Mouse (Mus musculus): ENCODE data around the gene Abcd4.
A peak's percentile ranks its signal among the peaks of the same experiment; 100 is the strongest.

Gene Abcd4

DNA sequence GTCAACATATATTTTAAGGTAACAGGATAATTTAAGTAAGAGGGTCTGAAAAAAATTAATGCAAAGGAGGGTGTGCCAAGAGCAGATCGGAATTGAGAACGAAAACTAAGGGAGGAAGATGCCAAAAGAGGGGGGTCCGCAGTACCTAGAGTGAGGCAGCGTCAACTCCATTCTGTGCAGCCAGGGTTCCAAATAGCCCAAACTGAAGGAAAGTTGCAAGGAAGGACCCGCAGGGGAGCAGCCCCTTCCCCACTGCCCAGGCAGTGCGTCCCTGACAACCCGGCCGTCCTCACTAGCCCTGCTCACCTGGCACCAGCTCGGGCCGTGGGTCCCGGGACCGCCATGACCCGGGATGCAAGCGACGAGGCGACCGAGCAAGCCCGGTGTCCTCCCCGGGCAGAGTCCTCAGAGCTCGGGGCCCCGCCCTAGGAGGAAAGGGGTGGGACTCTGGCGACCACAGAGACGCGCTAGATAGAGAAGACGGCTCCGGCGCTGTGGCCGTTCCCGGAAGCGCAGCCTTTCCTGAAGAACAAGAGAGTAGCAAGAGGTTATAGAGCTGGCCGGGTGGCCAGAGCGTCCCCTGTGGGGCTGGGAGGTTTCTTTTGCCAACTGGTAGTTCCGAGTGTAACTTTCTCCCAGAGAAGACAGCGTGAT is at the start of gene Abcd4:
Gene Abcd4, minus strand, starts transcription at position 437 of the 654 bp plus-strand sequence.
- DNase-seq (ENCODE audit: low spot score), result peak; percentile 97

DNA sequence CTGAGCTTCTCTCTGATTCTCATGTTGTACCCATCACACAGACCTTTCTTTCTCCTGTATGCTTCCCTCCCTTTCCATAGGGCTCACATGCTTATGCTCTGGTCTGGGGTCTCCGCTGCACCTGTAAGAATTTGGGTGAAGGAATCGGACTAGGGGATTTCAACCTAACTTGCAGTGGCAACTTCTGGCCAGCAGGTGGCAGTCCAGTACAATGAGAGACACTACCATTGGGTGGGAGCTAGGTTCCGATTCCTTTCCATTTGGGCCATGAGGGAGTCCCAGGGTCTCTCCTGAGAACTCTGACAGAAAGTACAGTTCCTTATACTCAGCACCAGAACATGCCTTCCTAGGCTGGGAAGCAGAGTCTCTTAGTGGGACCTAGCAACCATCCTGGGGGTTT is 36.7 kb upstream of the Abcd4 start:
- peak; percentile 39 for DNase-seq (ENCODE audit: low spot score)

DNA sequence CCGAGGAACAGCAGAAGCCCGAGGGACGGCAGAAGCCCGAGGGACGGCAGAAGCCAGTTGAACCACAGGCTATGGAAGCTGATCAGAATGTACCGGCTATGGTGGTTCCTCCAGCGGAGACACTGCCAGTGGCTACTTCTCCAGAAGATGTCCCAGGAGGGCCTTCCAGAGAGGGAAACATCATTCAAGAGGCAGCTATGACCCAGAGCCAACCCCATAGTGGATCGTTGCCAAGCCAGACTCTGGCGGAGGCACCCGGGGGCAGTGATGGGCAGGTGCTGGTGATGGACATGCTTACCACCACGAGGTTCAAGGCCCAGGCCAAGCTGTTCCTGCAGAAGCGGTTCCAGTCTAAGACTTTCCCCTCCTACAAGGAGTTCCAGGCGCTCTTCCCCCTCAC is 33.0 kb upstream of the Abcd4 start:
- DNase-seq (ENCODE audit: low spot score), result no peak

DNA sequence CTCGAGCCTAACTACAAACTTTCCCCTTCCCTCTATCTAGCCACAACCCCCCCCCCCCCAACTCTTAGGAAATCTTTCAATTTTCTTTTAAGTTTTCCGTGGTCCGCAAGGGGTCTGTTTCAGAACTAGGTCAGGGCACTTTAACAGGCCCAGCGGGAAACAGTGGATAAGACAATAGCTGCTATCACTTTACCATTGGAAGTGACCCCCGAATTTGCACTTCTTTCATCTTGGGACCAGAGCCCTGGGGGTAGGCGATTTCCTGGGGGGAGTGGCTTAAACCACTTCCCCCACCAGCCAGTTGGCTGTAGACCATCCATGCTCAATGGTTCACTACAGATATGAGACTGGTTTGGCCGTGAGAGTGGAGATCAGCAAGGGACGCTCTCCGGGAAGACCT is 23.4 kb upstream of the Abcd4 start, which contains the start of gene Vrtn:
Gene Vrtn, plus strand, starts transcription at position 366 of the 400 bp plus-strand sequence.
- DNase-seq (ENCODE audit: low spot score), result no peak

DNA sequence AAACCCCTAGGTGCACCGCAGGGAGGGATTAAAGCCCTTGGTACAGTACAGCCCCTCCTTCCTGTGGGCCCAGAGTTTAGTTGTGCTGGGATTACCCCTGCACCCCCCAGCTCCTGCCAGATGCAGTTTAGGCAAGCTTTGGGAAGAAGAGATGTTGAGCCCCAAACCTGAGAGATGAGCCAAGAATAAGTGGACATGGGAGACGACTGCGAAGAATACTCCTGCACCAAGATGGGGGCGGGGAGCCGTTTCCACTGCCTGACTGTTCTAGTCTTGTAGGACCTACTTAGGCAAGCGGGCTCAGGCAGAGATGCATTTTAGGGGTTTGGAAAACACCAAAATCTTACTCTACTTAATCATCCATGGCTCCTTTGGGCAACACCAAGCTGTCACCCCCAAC is 23.0 kb upstream of the Abcd4 start:
- no peak for DNase-seq (ENCODE audit: low spot score)

DNA sequence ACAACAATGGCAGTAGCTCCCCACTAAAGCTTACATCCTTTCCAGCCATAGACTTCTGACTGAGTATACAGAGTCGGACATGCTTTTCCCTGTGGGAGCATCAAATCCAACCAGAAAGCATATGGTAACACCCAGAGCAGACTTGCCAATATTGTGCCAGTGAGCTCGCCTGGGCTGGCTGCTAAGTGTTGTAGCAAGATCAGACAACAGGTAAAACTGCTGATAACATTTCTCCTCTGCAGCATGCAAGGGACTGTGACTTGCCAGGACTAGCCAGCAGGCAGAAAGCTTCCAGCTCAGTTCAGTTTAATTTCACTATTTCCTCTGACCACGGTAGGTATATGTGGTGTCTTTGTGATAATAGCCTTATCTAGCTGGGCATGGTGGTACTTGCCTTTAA is 14.7 kb upstream of the Abcd4 start:
- no peak for DNase-seq (ENCODE audit: low spot score)

DNA sequence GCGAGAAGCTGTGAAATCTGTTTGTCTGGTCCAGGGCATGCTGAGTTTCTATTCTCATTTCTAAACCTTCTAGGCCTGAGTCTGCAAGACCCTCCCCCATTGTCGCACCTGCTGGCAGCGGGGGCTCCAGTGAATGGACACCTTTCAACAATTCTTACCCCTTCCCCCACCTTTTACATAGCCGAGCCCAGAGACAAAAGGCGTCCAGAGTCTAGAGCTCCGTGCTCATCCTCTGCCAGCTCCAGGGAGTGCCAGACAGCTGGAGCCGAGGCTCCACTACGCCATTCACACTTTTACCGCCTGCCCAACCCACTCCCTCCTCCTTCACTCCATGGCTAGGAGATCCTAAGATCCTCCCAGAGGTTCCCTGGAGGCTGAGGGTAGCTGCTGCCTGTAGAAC is 7.9 kb upstream of the Abcd4 start:
- DNase-seq (ENCODE audit: low spot score), result no peak

DNA sequence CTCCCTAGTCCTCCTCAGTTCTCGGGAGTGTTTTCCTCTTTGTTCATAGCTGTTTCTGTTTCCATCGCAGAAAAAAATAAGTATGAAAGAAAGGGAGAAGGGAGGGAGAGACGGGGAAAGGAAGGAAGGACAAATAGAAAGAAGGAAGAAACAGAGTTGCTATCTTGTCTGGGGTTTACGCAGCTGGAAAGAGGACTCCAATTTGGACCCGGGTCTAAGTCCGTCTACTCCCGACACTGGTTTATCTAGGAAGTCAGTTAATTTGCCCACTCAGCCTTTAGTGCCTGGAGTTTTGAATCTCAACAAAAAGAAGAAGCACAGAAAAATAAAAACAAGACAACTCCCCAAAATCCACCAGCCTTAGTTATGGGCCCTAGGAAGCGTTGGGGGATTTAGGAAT is 7.4 kb upstream of the Abcd4 start:
- DNase-seq (ENCODE audit: low spot score), result no peak

DNA sequence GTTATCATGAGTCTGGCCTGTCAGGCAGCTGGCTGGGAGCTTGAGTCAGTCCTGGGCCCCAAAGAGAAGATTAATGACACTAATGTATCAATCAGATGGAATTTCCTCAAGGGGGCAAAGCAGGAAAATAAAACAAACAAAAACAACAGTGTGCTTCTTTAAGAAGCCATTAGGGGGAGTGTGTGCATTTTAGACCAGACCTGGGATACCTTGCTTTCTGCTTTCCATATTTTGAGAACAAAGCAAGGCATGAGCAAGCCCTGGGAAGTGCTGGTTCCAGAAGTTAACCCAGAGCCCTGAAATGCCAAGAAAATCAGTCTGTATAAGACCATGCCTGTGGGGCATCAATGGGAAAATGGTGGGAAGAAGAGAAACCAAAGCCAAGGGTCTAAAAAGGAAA is 3.8 kb upstream of the Abcd4 start:
- DNase-seq (ENCODE audit: low spot score), result no peak

DNA sequence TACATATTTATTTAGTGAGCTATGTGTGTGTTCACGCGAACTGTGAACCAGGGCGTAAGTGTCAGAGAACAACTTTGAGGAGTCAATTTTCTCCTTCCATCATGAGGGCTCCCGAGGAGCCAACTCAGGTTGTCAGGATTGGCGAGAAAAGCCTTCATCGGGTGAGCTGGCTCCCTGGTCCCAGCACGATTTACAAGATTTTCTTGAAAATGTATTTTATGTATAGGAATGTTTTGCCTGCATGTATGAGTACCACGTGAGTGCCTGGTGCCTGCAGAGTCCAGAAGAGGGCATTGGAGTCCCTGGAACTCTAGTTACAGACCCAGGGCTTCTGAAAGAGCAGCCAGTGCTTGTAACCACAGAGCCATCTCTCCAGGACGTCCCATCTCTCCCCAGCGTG is 450 bp upstream of the Abcd4 start:
- peak; percentile 14 for DNase-seq (ENCODE audit: low spot score)

DNA sequence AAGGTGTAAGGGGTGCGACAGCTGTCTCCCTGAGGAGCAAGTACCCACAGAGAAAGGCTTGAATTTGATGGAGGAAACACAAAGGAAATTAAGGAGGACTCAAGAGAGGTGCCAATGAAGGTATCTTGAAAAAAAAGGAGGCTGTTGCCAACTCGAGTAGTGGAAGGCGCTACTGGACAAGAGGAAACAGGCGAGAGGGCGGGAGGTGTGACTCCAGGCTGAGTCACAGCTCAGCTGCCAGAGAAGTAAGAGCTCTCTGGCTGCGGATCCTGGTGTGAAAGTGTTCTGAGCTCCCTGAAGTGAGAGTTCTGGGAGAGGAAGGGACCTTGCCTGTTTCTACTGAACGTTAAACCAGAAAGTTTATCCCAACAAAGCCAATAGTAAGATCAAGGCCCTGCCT is 2.7 kb downstream of the Abcd4 start:
- DNase-seq (ENCODE audit: low spot score), result peak; percentile 21

DNA sequence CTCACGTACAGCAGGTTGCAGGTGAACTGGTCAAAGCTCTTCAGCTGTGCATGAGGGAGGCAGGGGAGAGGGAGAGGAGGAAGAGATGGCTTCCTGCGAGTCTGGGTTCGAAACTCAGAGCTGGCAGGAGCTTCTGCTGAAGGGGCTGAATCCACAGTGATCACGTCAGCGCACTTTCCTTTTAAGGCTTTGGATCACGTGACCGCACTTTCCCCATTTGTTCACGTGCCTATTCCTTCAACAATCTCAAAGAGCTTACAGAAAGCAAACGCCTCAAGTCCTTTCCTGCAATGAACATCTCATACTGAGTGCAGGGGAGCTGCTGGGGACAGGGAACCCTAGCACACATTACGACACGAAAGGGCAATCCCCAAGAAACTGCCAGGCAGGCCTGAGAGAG is 3.2 kb downstream of the Abcd4 start:
- no peak for DNase-seq (ENCODE audit: low spot score)

DNA sequence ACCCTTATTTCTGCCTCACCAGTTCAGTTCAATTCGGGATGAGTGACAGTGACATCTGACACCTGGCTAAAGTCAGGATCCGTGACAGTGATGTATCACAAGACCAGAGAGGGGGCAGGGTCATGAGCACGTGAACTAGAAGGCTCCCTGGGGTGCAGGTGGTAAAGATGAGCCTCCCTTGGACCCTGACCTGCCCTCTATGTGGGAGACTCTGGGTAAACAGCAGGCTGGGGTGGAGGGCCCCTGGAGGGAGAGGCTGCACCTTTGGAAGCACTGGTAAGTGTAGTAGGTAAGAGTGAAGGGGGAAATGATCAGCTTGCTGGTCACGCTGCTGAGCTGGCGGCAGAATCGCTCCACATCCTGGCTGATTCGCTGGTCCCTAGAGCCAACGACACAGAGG is 4.7 kb downstream of the Abcd4 start:
- no peak for DNase-seq (ENCODE audit: low spot score)

DNA sequence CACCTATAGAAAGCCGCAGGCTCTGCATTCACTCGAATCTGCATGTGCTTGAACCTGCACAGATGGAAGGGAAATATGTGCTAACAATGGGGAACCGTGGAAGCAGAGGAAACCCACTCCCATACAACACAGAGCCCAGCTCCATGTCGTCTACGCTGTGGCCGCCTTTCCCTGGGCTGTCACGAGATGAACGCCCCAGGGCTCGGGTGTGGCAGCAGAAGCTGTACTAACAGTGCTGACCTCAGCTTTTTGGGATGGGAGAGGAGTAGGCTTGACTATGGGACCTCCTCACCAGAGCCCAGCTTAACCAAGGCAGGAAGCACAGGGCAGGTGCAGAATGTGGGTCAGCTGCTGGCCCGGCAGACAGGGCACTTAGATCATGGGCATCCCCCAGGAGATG is 5.5 kb downstream of the Abcd4 start:
- DNase-seq (ENCODE audit: low spot score), result no peak

DNA sequence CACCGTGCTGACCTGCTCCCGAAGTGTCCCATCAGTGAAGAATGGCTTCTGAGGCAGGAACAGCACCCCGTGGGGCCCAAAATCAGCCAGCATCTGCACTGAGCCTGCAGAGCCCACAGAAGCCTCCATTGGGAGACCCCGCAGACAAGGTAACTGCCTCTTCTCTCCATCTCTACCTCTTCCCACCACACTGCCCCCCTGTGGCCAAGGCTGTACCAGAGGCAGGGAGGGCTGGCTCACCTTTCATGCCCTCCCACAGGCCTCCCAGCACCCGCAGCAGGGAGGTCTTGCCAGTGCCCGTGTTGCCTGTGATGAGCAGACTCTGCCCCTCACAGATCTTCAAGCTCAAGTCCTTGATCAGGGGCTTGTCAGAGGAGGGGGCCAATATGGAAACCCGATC is 11.4 kb downstream of the Abcd4 start:
- DNase-seq (ENCODE audit: low spot score), result no peak

DNA sequence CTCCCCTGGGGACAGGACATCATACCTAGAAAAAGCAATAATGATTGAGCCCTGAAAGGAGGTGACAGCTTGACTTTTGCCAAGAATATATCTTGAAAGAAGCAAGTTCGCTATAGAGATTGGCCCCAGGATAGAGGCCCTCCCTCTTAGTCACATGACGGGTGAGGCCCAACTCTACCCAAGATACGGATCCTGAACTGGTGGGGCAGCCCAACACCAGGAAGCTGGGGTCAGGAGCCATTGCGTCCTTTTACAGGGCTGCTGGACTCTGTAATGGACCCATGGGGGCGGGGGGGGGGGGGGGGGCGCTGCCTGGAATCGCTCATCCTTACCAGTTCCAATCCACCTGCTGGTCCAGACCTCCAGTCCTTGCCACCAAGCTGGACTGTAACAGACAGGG is 13.2 kb downstream of the Abcd4 start:
- no peak for DNase-seq (ENCODE audit: low spot score)

DNA sequence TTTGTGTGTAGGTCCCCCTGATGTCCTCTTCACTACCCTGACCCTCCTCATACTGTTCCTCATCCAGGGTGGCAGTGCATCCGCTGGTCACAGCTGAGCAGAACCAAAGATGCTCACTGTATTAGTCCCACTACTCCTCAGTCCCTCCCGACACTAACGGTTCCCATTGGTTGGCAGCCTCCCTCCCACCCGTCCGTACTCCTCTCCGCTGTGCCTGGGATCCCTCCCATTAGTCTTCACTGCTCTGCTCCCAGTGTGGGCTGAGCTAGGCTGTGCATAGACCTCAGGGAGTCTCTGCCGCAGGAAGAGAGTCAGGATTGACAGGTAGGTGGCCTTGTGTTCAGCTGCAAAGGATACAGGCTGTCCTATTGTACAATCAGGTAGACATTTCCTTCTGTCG is 18.9 kb downstream of the Abcd4 start:
- DNase-seq (ENCODE audit: low spot score), result no peak

DNA sequence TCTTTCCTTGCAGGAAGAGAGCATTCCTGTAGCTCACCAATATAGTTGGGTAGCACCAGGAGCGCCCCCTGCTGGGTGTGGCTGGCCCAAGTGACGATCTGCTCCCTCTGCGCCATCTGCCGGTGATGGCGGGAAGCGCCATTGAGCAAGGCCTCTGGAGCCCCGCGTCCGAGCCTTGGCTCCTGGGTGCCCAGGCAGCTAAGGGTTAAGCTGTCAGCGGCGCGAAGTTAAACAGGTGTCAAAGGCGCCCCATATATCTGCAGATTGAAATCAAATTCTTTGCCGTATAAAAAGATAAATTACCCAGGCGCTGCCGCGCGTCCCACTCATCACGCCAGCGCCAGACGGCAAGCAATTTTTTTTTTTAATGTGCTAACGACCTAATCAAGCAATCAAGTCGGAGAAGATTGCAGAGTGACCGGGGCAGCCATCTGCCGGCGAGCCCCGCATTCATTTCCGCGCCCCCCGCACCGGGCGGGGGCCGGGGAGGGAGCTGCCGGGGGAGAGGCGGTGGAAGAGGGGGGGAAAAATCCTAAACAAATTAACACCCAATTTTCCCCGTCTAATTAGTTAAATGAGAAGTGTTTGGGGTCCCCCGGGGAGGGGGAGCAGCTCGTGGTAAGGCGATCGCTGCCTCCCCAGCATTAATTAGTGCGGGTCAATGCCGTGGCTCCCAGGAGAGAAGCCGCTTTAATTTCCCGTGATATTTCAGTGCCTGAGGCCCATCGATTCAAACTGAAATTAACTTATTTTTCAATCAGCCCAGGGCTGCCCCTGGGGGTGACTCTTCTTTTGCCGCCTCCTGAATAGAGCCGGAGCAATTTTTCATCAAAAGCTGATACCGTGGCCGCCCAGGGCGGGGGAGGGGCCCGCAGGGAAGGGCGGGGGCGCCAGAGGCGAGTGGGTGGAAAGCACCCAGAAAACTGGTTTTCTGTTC is 27.1 kb downstream of the Abcd4 start:
- peak; percentile 87 for DNase-seq (ENCODE audit: low spot score)

DNA sequence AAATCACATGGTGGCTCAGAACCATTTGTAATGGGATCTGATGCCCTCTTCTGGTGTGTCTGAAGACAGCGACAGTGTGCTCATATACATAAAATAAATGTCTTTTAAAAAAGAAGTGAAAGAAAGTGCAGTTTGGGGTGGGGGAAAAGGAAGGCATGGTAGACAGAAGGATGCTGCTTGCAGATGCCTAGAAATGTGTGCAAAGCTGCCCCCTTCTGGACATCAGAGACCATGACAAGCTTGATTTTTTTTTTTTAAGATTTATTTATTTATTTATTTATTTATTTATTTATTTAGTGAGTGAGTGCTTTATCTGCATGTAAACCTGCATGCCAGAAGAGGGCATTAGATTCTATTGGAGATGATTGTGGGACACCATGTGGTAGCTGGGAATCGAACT is 35.9 kb downstream of the Abcd4 start:
- no peak for DNase-seq (ENCODE audit: low spot score)

DNA sequence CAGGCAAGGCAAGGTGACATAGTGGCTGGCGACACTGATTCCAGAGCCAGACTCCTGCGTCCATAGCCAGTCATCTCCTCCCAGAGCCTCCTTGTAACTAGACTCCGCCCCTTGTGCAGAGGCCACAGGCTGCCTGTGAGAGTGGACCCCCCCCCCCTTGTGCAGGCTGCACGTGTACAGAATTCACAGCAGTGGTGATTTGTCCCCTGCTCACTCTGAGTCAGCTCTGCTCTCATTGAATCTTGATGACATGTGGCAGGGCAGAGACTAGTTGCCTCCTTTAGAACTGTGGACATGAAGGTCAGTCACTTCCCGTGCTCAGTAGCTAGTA is 38.8 kb downstream of the Abcd4 start:
- DNase-seq (ENCODE audit: low spot score), result no peak

DNA sequence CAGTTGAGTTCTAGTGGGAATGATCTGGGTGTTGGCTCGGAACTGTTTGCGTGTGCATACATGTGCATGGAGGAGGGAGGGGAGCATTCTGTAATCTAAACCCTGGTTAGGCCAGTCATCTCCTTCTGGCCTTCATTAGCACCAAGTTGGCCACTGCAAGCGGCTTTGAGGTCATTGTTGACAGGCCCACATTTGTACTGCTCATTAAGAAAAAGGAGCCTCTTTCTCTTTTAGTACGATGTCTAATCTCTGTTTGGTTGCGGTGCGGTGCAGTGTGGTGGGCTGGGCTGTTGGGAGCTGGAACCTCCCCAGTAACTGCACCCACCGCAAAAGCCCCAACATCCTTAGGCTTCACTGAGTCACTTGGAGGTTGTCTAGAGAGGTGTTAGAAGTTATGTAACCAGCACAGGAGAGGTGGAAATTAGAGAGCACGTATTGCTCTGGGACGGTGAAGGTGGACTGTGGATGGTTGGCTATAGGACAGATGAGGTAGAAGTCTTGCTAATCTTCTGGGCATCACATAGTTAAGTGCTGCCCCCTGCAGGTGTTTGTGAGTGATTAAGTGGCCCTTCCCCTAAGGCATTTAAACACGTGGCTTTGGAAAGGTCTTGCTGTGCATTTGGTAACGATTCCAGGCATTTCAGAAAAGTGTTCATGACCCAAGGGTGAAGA is 39.3 kb downstream of the Abcd4 start:
- no peak for DNase-seq (ENCODE audit: low spot score)

DNA sequence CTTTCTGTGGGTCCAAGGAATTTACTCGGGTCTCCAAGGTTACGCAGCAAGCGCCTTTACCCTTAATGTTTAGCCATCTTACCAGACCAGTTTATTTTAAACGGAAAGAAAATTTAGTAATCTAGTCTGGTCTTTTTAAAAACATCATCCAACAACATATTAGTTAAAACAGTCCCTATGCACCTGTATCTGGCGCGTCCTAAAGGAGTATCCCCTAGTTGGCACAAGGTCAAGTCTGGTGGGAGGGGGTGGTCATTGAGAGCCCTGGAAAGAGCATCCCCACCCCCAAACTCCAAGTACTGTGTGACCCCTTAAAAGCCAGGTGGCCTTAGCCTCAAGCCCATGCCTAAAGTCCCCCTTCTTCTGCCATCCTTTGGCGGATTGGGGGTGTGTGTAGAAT is 44.1 kb downstream of the Abcd4 start:
- DNase-seq (ENCODE audit: low spot score), result no peak

DNA sequence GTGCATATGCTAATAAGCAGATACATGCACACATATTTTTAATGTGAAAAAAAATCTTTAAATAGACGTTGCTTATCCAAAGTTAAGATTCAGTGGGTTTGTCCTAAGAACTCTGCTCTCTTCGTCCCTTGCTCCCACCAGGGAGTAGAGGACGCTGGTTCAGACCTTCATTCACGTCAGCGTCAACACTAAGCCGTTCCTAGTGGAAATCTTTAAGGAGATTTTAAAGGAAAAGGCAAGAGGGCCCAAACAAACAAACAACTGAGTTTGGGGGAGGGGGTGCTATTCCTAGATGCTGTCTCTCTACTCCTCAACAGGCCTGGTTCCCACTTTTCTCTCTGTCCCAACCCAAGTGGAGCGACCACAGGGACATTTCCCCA is 44.9 kb downstream of the Abcd4 start:
- no peak for DNase-seq (ENCODE audit: low spot score)

All from lung, postnatal 25 days (tissue).